Mouse (Mus musculus) 3134 (cell line): ENCODE measurements around the gene Acsm5.

Source experiments
- DNase-seq: peaks from one replicate; pipeline ENCODE4 v3.0.0-alpha.2; 2011; ENCODE audit warnings: low spot score; ENCODE audit not compliant: insufficient read length; ENCODE audit errors: extremely low read depth

Gene Acsm5

GRCm38 (mm10) chr7:119519163-119519562 lies at the start of gene Acsm5:
Acsm5 (plus strand) TSS chr7:119519463.
- no peak for DNase-seq

GRCm38 (mm10) chr7:119476500-119477389 lies 42.5 kb upstream of the Acsm5 start:
- peak; percentile 7 for DNase-seq

- no peak for DNase-seq
Observed at GRCm38 (mm10) chr7:119479256-119479655, 40.0 kb upstream of the Acsm5 start, which contains the start of gene Umod. Umod (minus strand) TSS chr7:119479282.

- no peak for DNase-seq
Observed at GRCm38 (mm10) chr7:119484154-119484553, 35.1 kb upstream of the Acsm5 start.

- DNase-seq = no peak
Observed at GRCm38 (mm10) chr7:119486683-119487082, 32.6 kb upstream of the Acsm5 start.

- no peak for DNase-seq
Observed at GRCm38 (mm10) chr7:119490041-119490780, 29.1 kb upstream of the Acsm5 start.

- no peak for DNase-seq
Observed at GRCm38 (mm10) chr7:119511143-119511542, 8.1 kb upstream of the Acsm5 start.

GRCm38 (mm10) chr7:119513056-119513455 lies 6.2 kb upstream of the Acsm5 start:
- no peak for DNase-seq

- no peak for DNase-seq
Observed at GRCm38 (mm10) chr7:119515492-119516271, 3.6 kb upstream of the Acsm5 start.

GRCm38 (mm10) chr7:119516272-119516558 lies 3.0 kb upstream of the Acsm5 start:
- DNase-seq = no peak

- no peak for DNase-seq
Observed at GRCm38 (mm10) chr7:119519654-119520053, 391 bp downstream of the Acsm5 start.

- no peak for DNase-seq
Observed at GRCm38 (mm10) chr7:119521816-119522215, 2.6 kb downstream of the Acsm5 start.

GRCm38 (mm10) chr7:119522385-119522784 lies 3.1 kb downstream of the Acsm5 start:
- no peak for DNase-seq

GRCm38 (mm10) chr7:119523389-119523788 lies 4.1 kb downstream of the Acsm5 start, which contains the start of gene Pdilt:
Pdilt (minus strand) TSS chr7:119523489.
- no peak for DNase-seq

- no peak for DNase-seq
Observed at GRCm38 (mm10) chr7:119525881-119526281, 6.6 kb downstream of the Acsm5 start.

GRCm38 (mm10) chr7:119526486-119526885 lies 7.2 kb downstream of the Acsm5 start:
- DNase-seq = no peak

GRCm38 (mm10) chr7:119527135-119527534 lies 7.9 kb downstream of the Acsm5 start:
- no peak for DNase-seq

- DNase-seq = no peak
Observed at GRCm38 (mm10) chr7:119527548-119527947, 8.3 kb downstream of the Acsm5 start.

GRCm38 (mm10) chr7:119528617-119529016 lies 9.4 kb downstream of the Acsm5 start:
- DNase-seq = no peak

- no peak for DNase-seq
Observed at GRCm38 (mm10) chr7:119532924-119533323, 13.7 kb downstream of the Acsm5 start.

GRCm38 (mm10) chr7:119534389-119534788 lies 15.1 kb downstream of the Acsm5 start:
- DNase-seq = no peak
